Mouse (Mus musculus): Measurements from ENCODE around the gene Hist1h2ag.

DNA sequence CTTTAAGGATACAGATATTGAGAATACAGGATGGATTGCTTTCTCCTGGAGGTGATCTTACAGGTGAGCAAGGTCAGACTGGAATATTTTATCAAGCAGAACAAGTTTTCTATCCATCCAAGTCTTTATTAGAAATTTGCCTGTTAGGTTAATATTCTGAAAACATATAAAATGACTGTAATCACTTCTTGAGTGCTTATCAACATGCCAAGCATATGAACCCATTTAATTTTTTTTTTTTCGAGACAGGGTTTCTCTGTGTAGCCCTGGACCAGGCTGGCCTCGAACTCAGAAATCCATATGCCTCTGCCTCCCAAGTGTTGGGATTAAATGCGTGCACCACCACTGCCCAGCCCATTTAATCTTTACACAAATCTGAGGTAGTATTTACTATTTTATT is 5.8 kb downstream of the Hist1h2ag start:
- TF ChIP-seq CTCF (IDR thresholded peaks at IDR 0.05; ENCODE audit: borderline replicate concordance, insufficient read depth, low read depth, low read length) (no peak), POLR2A (IDR thresholded peaks at IDR 0.05; ENCODE audit: borderline replicate concordance, insufficient read depth, low read length) (no peak)
